Mouse (Mus musculus): ENCODE measurements around the gene Vps35l.

Gene Vps35l

DNA sequence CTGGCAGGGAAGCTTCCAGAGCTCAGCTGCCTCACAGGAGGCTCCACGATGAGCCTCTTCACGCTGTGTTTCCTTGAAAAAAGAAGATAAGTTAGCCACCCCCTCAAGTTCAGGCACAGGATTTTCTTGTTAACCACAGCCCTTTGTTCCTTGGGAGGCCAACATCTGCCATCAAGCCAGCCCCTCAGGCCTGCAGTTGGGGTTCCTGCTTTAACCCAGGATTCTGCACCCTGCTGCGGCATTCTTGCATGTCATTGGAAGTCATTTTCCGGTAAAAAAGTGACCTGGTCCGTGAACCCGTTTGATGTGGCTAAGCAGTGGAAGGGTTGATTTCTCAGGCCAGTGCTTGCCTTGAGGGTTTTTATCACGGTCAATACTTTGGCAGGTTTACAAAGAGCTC, 84.4 kb downstream of the Vps35l start:
- no peak for DNase-seq

DNA sequence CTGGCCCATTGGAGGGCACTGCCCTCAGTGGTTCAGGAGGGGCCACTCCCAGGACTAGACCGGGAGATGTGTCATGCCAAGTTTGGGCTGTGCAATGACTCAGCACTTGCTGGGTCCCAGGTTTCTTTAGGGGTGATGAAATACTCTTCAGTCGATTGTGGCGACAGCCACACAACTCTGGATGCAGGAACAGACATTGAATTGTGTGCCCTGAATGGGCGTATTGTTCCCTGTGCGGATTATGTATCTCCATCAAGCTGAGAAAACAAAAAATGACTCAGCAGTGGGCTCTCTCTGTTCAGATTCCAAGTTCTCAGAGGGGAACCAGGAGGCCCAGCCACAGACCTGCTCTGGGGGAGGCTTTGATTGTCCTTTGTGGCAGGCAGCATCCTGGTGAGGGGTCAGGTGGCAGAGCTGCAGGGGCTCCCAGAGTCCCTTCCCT, 88.0 kb downstream of the Vps35l start:
- DNase-seq: peak in 1 of 2 experiments; percentile 49

DNA sequence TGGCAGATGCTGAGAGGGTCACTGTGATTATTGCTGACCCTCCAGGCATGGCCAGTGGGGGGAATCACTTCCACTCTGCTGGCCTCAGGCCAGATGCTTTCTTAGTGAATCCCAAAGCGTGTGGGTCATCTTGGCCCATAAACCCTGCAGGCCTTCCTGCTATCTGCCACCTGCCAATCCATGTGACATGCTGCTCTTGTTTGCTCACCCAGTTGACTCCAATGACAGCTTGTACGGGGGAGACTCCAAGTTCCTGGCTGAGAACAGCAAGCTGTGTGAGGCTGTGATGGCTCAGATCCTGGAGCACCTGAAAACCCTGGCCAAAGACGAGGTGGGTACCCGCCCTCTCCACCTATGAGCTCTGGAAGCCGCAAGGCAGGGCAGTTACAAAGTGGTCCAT, 97.9 kb downstream of the Vps35l start:
- DNase-seq: peak; percentile 65 to 68

DNA sequence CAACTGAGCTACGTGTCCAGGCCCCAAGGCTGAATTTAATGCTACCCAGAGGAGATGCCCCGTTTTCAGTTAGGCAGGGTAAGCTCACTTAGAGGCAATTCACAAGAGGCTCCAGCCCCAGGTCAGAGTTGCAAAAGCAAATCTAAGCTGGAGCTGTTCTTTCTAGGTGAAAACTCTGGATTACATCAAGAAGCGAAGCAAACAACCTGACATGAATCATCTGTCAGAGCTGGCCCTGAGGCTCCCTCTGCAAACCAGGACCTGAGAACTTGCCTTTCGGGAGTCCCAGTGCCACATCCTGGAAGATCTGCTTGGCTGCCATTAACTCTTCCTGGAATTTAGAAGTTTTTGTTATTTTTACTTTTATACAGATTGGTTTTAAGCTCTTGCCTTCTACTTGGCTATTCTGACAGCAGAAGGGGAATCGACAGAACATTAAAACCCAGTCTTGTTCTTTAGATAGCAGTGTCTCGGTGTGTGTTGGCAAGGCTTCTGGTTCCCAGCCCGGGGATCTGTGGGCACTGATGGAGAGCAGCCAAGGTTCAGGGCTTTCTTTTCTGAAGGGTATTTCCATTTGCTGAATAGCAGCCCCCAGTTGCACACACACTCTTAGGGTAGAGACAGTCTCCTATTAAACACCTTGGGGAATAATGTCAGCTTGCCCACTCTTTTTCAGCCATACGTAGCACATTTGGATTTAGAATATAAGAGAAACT, 101.2 kb downstream of the Vps35l start:
- peak; percentile 62 to 75 for DNase-seq

- peak; percentile 59 to 67 for DNase-seq
Measured at GRCm38 (mm10) chr7:118841796-118842195, 101.8 kb downstream of the Vps35l start.

DNA sequence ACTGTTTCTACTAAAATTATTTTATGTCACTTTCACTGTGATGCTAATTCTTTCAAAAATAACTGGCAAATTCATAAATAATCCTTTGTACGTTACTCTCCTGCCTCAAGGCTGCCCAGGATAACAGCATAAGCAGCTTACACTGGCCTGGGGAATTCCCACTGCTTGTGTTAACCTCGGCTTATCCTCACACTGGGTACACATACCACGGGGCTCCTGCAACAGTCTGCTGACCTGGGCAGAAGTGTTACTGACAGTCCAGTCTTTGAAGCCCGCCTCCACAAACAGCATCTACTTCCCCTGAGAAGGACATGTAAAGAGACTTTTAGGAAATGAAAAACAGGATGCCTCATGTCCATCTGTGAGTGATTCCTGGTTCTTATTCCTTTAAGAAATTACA, 102.9 kb downstream of the Vps35l start:
- no peak for DNase-seq

DNA sequence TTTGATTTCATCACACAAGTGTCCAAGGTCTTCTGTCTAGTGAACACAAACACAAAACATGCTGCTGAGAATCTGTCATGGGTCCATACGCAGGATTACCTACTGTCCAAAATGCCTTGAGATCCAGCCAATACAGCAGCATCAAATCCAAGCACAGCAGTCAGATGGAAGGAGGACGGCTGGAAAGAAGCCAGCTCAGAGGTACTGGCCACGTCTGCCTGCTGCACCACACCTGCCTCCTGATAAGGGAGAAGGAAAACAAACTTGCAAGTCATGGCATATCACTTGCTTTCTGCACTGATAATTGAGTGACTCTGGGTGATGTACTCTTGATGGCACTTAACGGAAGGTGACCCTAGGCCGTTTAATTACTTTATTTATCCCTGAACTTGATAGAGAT, 105.1 kb downstream of the Vps35l start:
- no peak for DNase-seq

DNA sequence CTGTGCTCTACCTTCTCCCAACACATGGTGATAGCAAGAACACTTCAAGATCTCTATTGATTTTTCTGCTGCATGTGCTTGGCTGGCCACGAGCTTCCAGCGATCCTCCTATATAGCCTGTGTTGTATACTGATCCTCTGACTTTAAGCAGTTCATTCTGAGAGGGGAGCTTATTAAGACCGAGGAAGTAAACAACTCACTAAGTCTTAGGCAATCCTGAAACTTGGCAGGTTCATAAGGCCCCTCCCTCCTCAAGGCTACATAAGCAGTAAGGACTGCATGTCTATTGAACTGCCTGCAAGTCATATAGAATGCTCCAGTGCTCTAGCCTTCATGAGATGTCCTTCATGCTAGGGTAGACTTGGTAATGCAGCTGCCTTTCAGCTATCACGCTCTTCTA, 106.3 kb downstream of the Vps35l start:
- no peak for DNase-seq

GRCm38 (mm10) chr7:118848796-118849195, 108.8 kb downstream of the Vps35l start:
- no peak for DNase-seq

GRCm38 (mm10) chr7:118849543-118850250, 109.7 kb downstream of the Vps35l start:
- no peak for DNase-seq

DNA sequence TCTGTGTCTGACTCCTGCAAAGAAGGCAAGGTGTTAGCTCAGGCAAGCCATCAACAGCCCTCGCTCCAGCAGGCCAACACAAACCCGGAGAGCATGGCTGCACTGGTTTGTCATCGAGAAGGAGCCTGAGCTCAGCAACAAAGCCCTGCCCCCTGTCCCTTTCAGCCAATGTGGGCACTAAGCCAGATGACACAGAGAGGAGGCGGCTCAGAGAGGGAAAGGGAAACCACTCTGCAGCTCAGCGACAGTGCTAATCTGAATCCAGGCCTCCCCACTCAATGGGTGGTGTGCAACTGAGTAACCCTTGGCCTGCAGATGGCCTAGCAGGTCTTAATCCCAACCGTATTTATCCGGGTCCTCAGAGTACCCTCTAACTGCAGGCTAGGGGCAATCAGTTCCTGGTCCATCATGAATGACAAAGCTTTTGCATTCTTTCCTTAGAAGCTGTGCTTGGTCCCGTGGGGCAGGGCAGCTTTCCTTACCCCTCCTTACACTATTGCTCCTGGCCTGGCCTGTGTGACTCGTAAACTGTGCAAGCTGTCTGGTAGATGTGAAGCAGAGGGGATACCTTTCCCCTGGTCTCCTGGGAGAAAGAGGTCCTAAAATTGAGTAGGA, 110.8 kb downstream of the Vps35l start:
- DNase-seq: no peak

DNA sequence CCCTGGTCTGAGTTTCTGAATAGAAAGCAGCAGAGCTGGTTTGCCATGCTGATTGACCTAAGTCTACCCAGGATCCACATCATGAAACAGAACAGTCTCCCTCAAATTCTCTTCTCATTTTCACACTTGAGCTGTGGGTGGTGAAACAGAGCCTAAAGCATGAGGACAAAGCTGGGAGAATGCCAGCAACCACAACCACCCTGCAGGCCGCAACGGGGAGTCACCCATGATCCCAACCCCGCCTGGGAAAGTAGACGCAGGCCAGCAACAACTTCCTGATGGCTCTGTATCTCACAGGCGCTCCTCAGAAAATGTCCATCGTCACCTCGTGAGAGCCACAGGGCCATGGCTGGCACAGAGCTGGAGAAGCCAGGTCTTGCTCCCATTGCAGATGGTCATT, 111.5 kb downstream of the Vps35l start:
- DNase-seq: no peak

DNA sequence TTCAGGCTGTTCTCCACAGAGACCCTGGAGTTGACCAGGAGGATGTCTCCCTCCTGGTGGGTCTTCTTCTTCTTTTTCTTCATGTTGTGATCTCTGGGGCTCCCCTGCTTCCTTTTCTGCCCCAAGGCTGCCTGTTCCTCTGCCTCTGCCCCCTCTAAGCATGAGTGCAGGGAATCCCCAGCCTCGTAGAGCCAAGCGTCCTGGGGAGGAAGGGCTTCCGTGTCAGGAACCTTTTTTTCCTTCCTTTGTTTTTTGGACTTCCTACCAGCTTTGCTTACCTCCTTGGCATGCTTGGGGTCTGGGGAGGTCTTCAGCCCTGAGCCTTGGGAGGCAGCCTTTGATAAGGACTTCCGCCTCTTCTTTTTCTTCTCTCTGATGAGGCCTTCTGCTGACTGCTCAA, 112.6 kb downstream of the Vps35l start:
- no peak for DNase-seq

DNA sequence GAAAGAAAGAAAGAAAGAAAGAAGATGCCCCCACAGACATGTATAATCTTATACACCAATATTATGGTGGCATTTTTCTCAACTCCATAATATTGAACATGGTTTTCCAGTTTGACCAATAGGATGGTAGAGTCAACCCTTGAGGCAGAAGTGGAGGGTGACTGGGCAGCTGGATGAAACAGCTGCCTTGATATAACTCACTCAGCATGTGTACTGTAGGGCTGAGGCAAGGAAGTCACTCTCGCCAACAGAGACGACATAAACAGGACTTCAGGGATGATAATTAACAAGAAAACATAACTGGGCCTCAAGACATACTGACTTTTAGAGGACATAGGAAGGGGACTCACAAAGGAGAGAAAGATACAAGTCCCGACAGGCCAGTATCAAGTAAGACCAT, 114.6 kb downstream of the Vps35l start:
- DNase-seq: no peak

DNA sequence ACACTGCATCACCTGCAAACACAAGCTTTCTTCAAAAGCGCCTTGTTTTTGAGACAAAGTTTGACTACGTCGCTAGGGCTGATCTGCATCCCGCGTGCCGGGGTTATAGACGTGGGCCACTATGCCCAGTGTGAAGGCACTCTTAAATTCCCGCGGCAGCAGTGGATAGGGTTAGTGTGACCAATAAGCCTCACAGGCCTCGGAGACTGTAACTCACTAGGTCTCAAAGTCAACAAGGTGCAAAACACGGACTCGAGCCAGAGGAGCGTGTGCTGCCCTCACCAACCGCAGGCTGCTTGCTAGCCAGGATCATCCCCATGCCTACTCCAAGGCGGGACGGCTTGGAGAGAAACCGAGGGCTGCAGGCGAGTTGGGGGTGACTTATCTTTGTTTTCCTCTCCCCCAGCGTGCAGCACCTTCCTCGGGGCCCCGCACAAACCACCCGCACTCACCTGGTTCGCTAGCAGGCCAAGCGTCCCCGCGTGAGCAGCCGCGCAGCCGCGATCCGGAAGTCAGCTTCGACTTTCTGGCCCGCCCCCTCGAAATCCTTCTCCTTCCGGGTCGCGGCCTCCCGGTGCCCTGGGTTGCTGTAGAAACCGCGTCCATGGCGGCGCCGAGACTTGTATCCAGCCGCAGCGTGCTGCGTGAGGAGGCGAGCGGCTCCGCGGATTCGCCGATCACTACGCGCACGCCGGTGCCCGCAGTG, 115.3 kb downstream of the Vps35l start, which contains the start of gene Iqck:
Iqck (plus strand) TSS at position 582 of the 706 bp plus-strand sequence.
- DNase-seq: peak; percentile 93 to 95

GRCm38 (mm10) chr7:118855877-118856304, 115.9 kb downstream of the Vps35l start, which contains the start of gene Knop1:
Gene Knop1 (minus strand): TSS chr7:118856254.
- no peak for DNase-seq

DNA sequence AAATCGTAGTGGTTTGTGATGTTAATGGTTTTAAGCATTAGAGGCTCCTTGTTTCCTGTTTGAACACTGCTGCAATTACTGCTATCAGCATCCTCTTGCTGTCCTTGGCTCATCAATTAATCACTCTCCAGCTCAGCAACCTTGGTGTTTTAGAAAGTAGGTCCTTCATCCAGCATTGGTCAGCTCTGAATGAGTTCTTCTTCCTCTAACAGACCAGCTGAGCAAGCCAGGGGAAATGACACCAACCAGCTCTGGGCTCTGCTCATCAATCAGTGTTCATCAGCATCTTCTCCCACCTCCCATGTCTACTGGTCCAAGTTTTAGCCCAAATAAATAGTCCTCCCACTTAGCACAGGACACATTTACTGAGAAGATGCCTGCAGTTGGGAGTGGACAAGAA, 118.6 kb downstream of the Vps35l start:
- DNase-seq: no peak

DNA sequence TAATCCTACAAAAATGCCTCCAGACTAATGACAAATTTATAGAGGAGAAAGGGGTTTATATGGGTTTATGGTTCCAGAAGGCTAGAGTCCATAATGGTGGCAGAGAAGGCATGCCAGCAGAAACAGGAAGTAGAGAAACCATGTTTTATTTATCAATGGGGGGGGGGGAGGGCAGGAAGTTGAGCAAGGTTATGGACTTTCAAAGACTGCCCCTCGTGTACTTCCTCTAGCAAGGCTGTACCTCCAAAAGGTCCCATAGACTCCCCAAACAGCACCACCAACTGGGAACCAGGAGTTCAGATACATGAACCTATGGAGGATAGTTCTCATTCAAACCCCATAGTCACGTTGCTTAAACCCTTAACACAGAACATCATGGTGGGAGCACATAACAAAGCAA, 125.3 kb downstream of the Vps35l start:
- no peak for DNase-seq

- no peak for DNase-seq
Measured at GRCm38 (mm10) chr7:118879466-118880029, 139.5 kb downstream of the Vps35l start.

- no peak for DNase-seq
Measured at GRCm38 (mm10) chr7:118883957-118884356, 143.9 kb downstream of the Vps35l start.

DNA sequence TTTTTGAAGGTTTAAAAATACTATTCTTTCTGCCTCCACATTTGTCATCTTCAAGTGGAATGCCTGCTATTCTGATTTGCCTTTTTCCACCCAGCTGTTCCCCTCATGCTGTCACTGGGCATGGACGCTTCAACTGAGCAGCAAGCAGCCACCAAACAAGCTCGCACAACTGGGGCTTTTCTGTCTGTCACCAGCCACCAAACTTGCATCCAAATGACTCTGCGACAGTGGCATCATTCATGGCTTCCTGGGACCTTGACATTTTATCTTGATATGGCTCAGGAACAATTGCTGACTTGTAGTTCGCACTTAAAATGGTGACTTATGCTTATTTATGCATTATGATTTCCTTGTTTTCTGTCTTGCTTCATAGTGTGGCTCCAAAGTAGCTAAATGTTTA, 144.9 kb downstream of the Vps35l start:
- DNase-seq: no peak

DNA sequence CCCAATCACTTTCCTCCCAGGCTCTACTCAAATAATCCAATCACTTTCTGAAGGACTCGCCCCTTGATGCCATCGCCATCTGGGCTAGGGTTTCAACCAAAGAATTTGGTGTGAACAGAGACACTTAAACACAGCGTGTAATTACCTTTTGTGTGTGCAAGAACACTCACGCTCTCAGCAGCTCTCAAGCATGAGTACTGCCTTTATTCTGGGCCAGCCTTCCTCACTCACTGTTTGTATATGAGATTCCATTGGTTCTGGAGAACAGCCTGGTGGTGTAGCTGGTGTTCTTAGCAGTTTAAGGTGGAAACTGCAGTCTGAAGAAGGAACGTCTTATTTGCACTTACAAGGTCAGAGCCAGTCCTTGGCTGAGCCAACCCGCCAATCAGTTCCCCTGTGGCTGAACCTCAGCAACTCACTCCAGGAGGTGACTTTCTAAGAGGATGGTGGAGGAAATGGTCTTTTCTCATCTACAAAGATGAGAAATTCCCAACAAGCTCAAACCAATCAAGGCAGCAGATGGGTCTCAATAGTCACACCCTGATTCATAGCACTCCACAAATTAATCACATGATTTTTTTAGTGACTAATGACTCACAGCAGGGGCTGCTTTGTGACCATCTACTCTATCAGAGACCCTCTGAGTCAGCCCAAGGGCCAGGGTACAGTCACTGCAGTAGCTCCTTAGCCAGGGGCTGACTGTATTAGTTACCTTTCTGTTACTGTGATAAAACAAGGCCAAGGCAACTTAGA, 147.5 kb downstream of the Vps35l start:
- DNase-seq: no peak
